Mouse (Mus musculus) stomach, adult 2 months (tissue): ENCODE data around the gene Map2k7. TPM values are rescaled to one million over a fixed set of nuclear protein-coding genes. Genes with fewer than 3 reads are reported as not detected.

ENCODE experiments used
- polyA plus RNA-seq: library from polyadenylated mRNA; depleted of rRNA; stranded (reverse); fragments of >200 nt; gene quantifications from 2 replicates; pipeline ENCODE4 v1.2.3, GENCODE M21; 2012; rRNA removed

Gene Map2k7
- 12.0 and 20.2 TPM in 2 replicates for polyA plus RNA-seq

GRCm38 (mm10) chr8:4238434-4239192, at the start of gene Map2k7, which contains the start of gene Gm49320:
TSS of gene Map2k7 (plus strand) at chr8:4238740.
TSS of gene Gm49320 (plus strand) at chr8:4238865.

DNA sequence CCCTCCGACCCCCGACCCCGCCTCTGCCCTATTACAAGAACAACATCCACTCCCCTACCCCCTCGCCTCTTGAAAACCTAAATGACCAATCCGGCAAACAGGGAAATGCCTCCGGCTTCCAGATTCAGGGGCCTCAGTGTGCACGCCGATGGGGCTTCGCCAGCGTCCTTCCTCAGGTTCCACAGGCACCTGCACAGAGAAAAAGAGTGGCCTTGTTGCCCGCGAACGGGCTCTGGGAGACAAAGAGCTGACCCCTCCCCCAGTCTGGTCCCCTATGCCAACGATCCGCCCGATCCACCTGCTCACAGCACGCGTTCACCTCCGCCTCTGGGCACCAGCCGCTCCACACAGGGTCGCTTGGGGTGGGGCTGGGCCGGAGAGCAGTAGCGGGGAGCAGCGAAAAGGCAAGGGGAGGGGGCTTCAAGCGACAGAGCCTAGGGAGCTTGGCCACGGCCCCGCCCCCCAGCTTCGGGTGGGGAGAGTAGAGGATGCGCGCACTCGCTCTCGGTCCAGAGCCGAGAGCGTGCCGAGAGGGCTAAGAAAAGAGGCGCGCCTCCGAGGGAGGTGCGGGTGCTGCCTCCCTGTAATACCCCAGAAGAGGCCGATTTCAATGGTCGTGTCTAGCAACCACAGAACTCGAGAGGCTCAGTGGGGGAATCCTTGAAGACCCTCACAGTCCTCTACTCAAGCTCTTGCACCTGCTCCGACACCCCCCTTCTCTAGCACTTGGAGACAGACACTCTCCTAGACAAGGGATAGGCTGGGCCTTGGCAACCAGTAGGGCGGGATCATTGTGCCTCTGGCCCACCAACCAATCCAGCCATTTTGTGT, 21.5 kb upstream of the Map2k7 start, which contains the start of gene Prr36:
Gene Prr36 (minus strand): TSS at position 669 of the 831 bp plus-strand sequence.

GRCm38 (mm10) chr8:4226739-4227347, 11.7 kb upstream of the Map2k7 start, which contains the start of gene Lrrc8e:
TSS of gene Lrrc8e (plus strand) at chr8:4226827.

GRCm38 (mm10) chr8:4247951-4248540, 9.5 kb downstream of the Map2k7 start, which contains the start of gene Tgfbr3l:
TSS of gene Tgfbr3l (plus strand) at chr8:4248214.

GRCm38 (mm10) chr8:4252934-4253841, 14.6 kb downstream of the Map2k7 start, which contains the start of gene Snapc2:
TSS of gene Snapc2 (plus strand) at chr8:4253080.

DNA sequence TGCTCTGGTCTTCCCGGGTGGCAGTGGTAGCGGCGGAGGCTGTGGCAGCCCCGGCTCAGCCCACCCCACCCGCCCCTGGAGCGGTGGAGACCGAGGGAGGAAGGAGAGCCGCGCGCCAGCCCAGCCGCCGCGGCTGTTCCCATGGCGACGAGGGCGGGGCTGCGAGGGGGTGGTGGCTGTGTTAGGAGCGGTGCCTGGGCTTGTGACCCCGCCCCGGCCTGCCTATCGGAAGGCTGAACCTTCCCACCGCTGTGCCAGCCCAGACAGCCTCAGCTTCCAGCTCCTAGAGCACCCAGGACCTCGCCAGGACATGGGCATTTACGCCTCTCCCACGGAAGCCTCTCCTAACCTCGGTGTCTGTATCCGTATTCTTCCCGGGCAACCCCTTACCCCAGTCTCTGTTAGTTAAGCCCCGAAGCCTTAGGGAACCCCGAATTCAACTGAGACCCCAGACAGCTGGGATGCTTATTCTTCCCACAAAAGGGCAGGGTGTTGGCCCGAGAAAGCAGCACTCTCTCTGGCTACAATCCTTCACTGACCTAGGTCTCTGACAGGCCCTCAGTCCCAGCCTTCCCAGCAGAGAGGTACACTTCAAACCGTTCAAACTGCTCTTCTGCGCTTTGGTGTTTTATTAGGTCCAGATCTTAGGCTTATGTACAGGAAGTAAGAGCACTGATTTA, 20.7 kb downstream of the Map2k7 start, which contains the start of gene Ctxn1:
Gene Ctxn1 (minus strand): TSS at position 150 of the 680 bp plus-strand sequence.

GRCm38 (mm10) chr8:4275275-4276110, 37.0 kb downstream of the Map2k7 start, which contains the start of gene Timm44:
TSS of gene Timm44 (minus strand) at chr8:4275913.

Other genes starting within 250 kb of the Map2k7 start
- 0.55 and 1.5 TPM in 2 replicates for gene Cd209f, start 132.9 kb upstream of the Map2k7 start, polyA plus RNA-seq
- 0.98 and 1.9 TPM in 2 replicates for gene Cd209g, start 104.6 kb upstream of the Map2k7 start, polyA plus RNA-seq
- gene Evi5l, start 72.2 kb upstream of the Map2k7 start, polyA plus RNA-seq = 10.3 and 13.7 TPM in 2 replicates
- 0.11 and 0.15 TPM in 2 replicates for gene Prr36, start 21.3 kb upstream of the Map2k7 start, polyA plus RNA-seq
- 3.1 and 3.7 TPM in 2 replicates for gene Lrrc8e, start 11.9 kb upstream of the Map2k7 start, polyA plus RNA-seq
- 0.19 and 0.23 TPM in 2 replicates for gene Gm49320, start 125 bp downstream of the Map2k7 start, polyA plus RNA-seq
- gene Tgfbr3l, start 9.5 kb downstream of the Map2k7 start, polyA plus RNA-seq = 16.4 and 57.9 TPM in 2 replicates
- gene Snapc2, start 14.3 kb downstream of the Map2k7 start, polyA plus RNA-seq = 19.8 and 20.6 TPM in 2 replicates
- 36.1 and 38.4 TPM in 2 replicates for gene Ctxn1, start 20.5 kb downstream of the Map2k7 start, polyA plus RNA-seq
- 28.6 and 30.3 TPM in 2 replicates for gene Timm44, start 37.2 kb downstream of the Map2k7 start, polyA plus RNA-seq
- 0.12 and 0.84 TPM in 2 replicates for gene Ccl25, start 86.5 kb downstream of the Map2k7 start, polyA plus RNA-seq
- gene Elavl1, start 86.7 kb downstream of the Map2k7 start, polyA plus RNA-seq = 11.2 and 12.1 TPM in 2 replicates